Mouse (Mus musculus) bone marrow, adult 2 months (tissue): ENCODE measurements around the gene Pde3a. TPM values are rescaled to one million over a fixed set of nuclear protein-coding genes. Genes with fewer than 3 reads are reported as not detected.

Experiments used
- H3K27ac ChIP-seq: fragments of 200-500 bp; 2 replicates; pipeline ENCODE4 v1.5.1; 2012; ENCODE audit warnings: low read depth, mild to moderate bottlenecking, control low read depth, inconsistent platforms, low read length; ENCODE audit not compliant: control insufficient read depth, poor library complexity, insufficient read depth
- H3K4me1 ChIP-seq: fragments of 200-500 bp; 2 replicates; pipeline ENCODE4 v1.6.1; 2011; ENCODE audit warnings: low read length; ENCODE audit not compliant: control insufficient read depth, insufficient read depth
- H3K4me3 ChIP-seq: fragments of 200-500 bp; replicated peaks from 2 replicates; pipeline ENCODE3; 2011; ENCODE audit warnings: mild to moderate bottlenecking, low read depth, low read length, control low read depth; ENCODE audit not compliant: control insufficient read depth
- CTCF ChIP-seq: fragments of 200-500 bp; IDR thresholded peaks from 2 replicates; pipeline ENCODE4 v1.5.1; 2011; ENCODE audit warnings: low read length, control low read depth; ENCODE audit not compliant: control insufficient read depth, insufficient read depth
- POLR2A ChIP-seq: fragments of 200-500 bp; IDR thresholded peaks from 2 replicates; pipeline ENCODE4 v1.6.1; 2011; ENCODE audit warnings: low read depth, mild to moderate bottlenecking, control low read depth, low read length, borderline replicate concordance; ENCODE audit not compliant: control insufficient read depth
- WGBS: fragments of 180-500 bp; shearing (Covaris S2); methylation state at CpG from one replicate; pipeline ENCODE4 v1.1.7; 2018; 5-methylcytosine and 5-hydroxymethylcytosine counted together
- polyA plus RNA-seq: library from polyadenylated mRNA; stranded (reverse); fragments of >200 nt; gene quantifications from 2 replicates; pipeline ENCODE4 v1.2.4, GENCODE M21; 2011; ENCODE audit warnings: low replicate concordance; ENCODE audit not compliant: missing spikeins, insufficient read depth, insufficient read length

Gene Pde3a
- polyA plus RNA-seq, 1 experiment: 3.1 TPM

GRCm38 (mm10) chr6:141485302-141486021, 236.4 kb downstream of the Pde3a start:
- WGBS: 71% methylated on average over 10 of the region's 10 CpGs
- no peak for TF ChIP-seq POLR2A
- TF ChIP-seq CTCF: no peak

DNA sequence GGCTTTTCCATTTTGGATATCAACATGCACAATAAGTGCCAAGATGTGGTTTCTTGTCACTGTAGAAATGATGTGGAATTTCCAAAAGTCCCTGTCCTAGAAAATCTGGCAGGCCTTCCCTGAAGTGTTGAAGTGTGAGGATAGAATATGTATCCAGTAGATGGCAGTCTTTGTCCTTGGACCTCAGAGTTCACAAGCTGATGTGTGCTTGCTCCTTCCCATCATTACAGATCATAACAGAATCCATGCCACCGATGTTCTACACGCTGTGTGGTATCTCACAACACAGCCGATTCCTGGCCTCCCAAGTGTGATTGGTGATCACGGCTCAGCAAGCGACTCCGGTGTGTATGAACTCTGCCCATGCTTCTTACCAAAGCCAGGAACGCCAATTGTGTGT, 238.2 kb downstream of the Pde3a start:
- WGBS: 79% methylated on average over 7 of the region's 7 CpGs
- no peaks in the 10 kb centered on the region for H3K4me1 ChIP-seq
- H3K4me3 ChIP-seq: no peak overlapping the region
- no peak for TF ChIP-seq POLR2A
- TF ChIP-seq CTCF: no peak
- H3K27ac ChIP-seq: no peak overlapping the region

More at GRCm38 (mm10) chr6:141485302-141486021, 236.4 kb downstream of the Pde3a start:
- H3K4me3 ChIP-seq: no peak overlapping the region
- no peaks in the 10 kb centered on the region for H3K4me1 ChIP-seq
- H3K27ac ChIP-seq: no peak overlapping the region

DNA sequence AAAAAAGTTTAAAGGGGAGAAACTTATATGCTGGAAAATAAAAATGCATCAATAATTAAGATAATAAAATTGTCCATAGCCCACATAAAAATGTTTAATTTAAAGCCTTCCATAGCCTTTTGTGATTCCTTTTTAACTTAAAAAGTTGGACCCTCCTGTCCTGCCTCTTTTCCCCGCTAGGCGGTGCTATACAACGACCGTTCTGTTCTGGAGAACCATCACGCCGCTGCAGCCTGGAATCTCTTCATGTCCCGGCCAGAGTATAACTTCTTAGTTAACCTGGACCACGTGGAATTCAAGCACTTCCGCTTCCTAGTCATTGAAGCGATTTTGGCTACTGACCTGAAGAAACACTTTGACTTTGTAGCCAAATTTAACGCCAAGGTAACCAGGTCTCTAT, 239.6 kb downstream of the Pde3a start:
- WGBS: 18% methylated on average over 11 of the region's 11 CpGs
- no peaks in the 10 kb centered on the region for H3K4me1 ChIP-seq
- H3K27ac ChIP-seq: no peak overlapping the region
- no peak overlapping the region for H3K4me3 ChIP-seq
- TF ChIP-seq CTCF (0 out of 2 replicates have a peak, but pooled peaks have one; percentile 22), POLR2A (no peak)

GRCm38 (mm10) chr6:141494909-141495308, 245.8 kb downstream of the Pde3a start:
- WGBS: 77% methylated on average over 4 of the region's 4 CpGs
- TF ChIP-seq CTCF: no peak
- no peak for TF ChIP-seq POLR2A
- Histone ChIP-seq H3K4me1 (no peaks in the 10 kb centered on the region), H3K4me3 (no peak overlapping the region), H3K27ac (no peak overlapping the region)

DNA sequence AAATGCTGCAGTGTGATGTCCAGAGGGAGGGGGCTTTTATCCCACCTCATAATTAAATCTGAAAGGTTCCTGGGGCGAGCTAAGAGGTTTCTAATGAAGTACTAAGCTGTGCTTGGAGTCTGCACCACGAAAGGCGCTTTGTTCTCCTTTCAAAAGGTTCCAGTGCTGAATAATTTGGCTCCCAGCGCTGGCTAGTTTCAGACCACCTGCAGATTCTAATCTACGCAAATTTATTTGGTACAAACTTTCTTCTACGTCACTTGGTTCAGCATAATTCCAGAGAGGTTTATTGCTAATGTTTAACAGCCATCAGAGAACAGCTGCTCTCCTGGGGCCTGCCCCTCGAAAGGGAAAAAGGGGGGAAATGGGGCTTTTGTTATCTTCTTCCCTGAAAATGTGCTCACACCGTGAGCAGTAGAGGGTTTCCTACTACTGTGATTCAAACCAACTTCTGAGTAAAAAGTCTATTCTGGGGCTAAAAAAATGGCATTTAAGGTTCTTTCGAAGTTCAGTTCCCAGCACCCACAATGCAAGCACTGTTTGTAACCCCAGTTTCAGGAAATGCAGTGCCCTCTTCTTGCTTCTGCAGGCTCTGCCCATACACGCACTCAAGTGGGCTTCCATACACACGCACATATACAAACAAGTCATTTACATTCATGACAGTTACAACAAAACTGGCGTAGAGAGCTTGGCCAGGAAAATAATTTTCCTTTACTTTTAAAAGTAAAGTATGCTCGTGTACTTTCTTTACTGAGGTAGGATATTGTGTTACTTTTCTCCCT, 246.8 kb downstream of the Pde3a start:
- no peak overlapping the region for H3K27ac ChIP-seq
- H3K4me3 ChIP-seq: no peak overlapping the region
- TF ChIP-seq CTCF: no peak
- no peak for TF ChIP-seq POLR2A
- 67% methylated on average over 13 of the region's 13 CpGs for WGBS
- H3K4me1 ChIP-seq: no peaks in the 10 kb centered on the region

DNA sequence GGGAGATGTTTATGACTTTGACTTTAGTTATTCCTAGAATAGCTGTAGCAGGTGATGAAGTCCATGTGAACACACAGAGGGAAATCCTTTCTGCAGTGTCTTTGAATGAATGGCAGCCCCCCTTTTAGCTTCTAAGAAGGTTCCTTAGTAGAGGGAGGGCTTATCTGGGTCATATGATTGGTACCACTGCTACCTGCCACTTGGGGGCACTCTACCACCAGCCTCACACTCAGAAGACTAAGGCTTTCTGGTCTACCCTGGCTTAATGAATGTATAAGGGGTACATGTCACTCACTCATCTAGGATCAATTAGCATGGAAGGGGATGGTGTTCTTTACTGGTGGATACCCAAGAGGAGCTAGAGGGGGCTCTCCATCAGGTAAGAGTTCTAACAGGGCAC, 250.4 kb downstream of the Pde3a start:
- Histone ChIP-seq H3K27ac (no peak overlapping the region), H3K4me3 (no peak overlapping the region), H3K4me1 (no peaks in the 10 kb centered on the region)
- TF ChIP-seq POLR2A: no peak
- TF ChIP-seq CTCF: no peak

DNA sequence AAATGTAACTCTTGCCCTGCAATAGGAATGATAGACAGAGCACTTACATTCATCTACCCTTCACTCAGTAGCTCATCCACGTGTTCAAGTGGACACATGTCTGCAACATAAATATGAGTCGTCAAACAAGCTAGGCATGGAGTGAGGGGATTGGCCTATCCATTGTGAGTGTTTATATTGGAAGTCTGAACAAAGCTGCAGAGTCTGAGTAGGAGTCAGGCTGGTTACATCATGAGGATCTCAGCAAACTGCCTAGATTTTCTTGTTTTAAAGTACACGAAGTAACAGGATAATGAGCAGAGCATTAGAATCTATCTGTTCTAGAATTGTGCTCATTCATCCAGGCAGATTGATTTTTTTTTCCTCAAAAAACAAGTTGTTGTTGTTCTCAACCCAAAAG, 252.1 kb downstream of the Pde3a start:
- no peak overlapping the region for H3K27ac ChIP-seq
- 85% methylated on average over 3 of the region's 3 CpGs for WGBS
- H3K4me1 ChIP-seq: no peaks in the 10 kb centered on the region
- H3K4me3 ChIP-seq: no peak overlapping the region
- no peak for TF ChIP-seq POLR2A
- no peak for TF ChIP-seq CTCF

DNA sequence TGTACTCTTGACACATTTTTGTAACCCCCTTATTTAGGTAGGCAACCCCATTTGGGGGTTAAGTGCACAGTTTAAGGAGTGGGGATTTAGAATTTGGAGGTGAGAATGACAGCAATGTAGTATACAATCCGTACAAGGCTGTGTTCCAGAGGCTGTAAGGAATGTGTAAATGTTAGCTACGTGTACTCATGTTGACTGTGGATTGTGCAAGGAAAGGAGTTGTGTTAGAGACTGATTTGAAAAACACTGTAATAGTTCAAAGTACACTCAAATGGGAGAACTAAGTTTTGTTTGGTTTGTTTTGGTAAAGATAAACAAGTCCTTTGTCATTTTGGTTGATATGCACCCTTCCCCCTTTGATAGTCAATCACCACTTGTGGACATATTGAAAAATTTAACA, 273.5 kb downstream of the Pde3a start:
- TF ChIP-seq POLR2A (no peak), CTCF (no peak)
- Histone ChIP-seq H3K27ac (no peak overlapping the region), H3K4me3 (no peak overlapping the region), H3K4me1 (no peaks in the 10 kb centered on the region)
- WGBS: 67% methylated on average over 2 of the region's 2 CpGs
